Mouse (Mus musculus) left cerebral cortex, adult 2 months (tissue): ENCODE measurements around the gene Kat6b. TPM values are rescaled to one million over a fixed set of nuclear protein-coding genes. Genes with fewer than 3 reads are reported as not detected.

Experiments used
- DNase-seq, 2 experiments: peaks; one replicate each; pipeline ENCODE4 v3.0.0; 2021 to 2022; ENCODE audit warnings: low spot score in 2 of 2, mixed read lengths in 1 of 2; ENCODE audit errors: extremely low spot score in 1 of 2
- H3K27ac ChIP-seq: fragments of 200-600 bp; 2 replicates; pipeline ENCODE4 v1.8.1; 2022
- H3K4me3 ChIP-seq: fragments of 200-600 bp; 2 replicates; pipeline ENCODE4 v1.8.1; 2022
- CTCF ChIP-seq: fragments of 200-600 bp; IDR thresholded peaks from 2 replicates; pipeline ENCODE4 v1.8.1; 2022; ENCODE audit warnings: antibody characterized with exemption, mild to moderate bottlenecking, moderate library complexity
- intact Hi-C: fragments of 180-260 bp; cut with DNase I; formaldehyde crosslinking; loops from one replicate; pipeline ENCODE4 v1.15.1; 2025
- total RNA-seq, 2 experiments: library from RNA; stranded (reverse); gene quantifications; 2 replicates each; pipeline ENCODE4 v1.2.3; 2021

The Kat6b gene
- total RNA-seq, 2 experiments from 2014 or later, result 117 to 118 TPM

- no peak overlapping the region for H3K4me3 ChIP-seq
- intact Hi-C loops, result loop anchor here (10.0 kb wide), 1 partner anchor 57 kb away; no protein-coding TSS in a partner anchor
- DNase-seq, result no peak
- no peak for TF ChIP-seq CTCF
- no peak overlapping the region for H3K27ac ChIP-seq
Observed at GRCm38 (mm10) chr14:21617221-21617980, 136.2 kb downstream of the Kat6b start.

GRCm38 (mm10) chr14:21619951-21620350 lies 138.7 kb downstream of the Kat6b start:
- intact Hi-C loops, result loop anchor here (10.0 kb wide), 1 partner anchor 55 kb away; no protein-coding TSS in a partner anchor
- no peak for DNase-seq
- TF ChIP-seq CTCF, result no peak
- no peak overlapping the region for H3K4me3 ChIP-seq
- no peak overlapping the region for H3K27ac ChIP-seq

GRCm38 (mm10) chr14:21625946-21626345 lies 144.7 kb downstream of the Kat6b start:
- no peak for DNase-seq
- Histone ChIP-seq H3K27ac (no peak overlapping the region), H3K4me3 (no peak overlapping the region)
- no peak for TF ChIP-seq CTCF
- intact Hi-C loops, result no loop called here

- TF ChIP-seq CTCF, result no peak
- intact Hi-C loops, result no loop called here
Observed at GRCm38 (mm10) chr14:21631665-21632200, 150.5 kb downstream of the Kat6b start.

GRCm38 (mm10) chr14:21636548-21636947 lies 155.3 kb downstream of the Kat6b start:
- no peak for TF ChIP-seq CTCF
- Histone ChIP-seq H3K4me3 (no peak overlapping the region), H3K27ac (peak overlapping the region; percentile 45)
- intact Hi-C loops, result loop anchor here (5.0 kb wide), 1 partner anchor 114 kb away; no protein-coding TSS in a partner anchor
- DNase-seq, result no peak

More at GRCm38 (mm10) chr14:21631665-21632200, 150.5 kb downstream of the Kat6b start:
- Histone ChIP-seq H3K27ac (no peak overlapping the region; the same call in 1 of the 2 replicates), H3K4me3 (no peak overlapping the region)
- no peak for DNase-seq

- Histone ChIP-seq H3K4me3 (no peak overlapping the region), H3K27ac (peak overlapping the region; percentile 87)
- no peak for TF ChIP-seq CTCF
- intact Hi-C loops, result no loop called here
- DNase-seq, result no peak
Observed at GRCm38 (mm10) chr14:21640806-21641435, 159.7 kb downstream of the Kat6b start.

GRCm38 (mm10) chr14:21653813-21654212 lies 172.6 kb downstream of the Kat6b start:
- intact Hi-C loops, result no loop called here
- DNase-seq, result no peak
- H3K4me3 ChIP-seq, result no peak overlapping the region
- TF ChIP-seq CTCF, result no peak
- H3K27ac ChIP-seq, result no peak overlapping the region

- no peak for TF ChIP-seq CTCF
- peak overlapping the region; percentile 64 for H3K27ac ChIP-seq
- DNase-seq, result no peak
- H3K4me3 ChIP-seq, result peak overlapping the region; percentile 13; the same call in 1 of the 2 replicates
- intact Hi-C loops, result loop anchor here (2.0 to 5.0 kb wide), 3 partner anchors 20 to 522 kb away; no protein-coding TSS in a partner anchor
Observed at GRCm38 (mm10) chr14:21659155-21659554, 177.9 kb downstream of the Kat6b start.

- H3K4me3 ChIP-seq, result peak overlapping the region; percentile 13; the same call in 1 of the 2 replicates
- DNase-seq, result peak; percentile 52 to 65
- intact Hi-C loops, result loop anchor here (2.0 to 5.0 kb wide), 4 partner anchors 21 to 523 kb away; no protein-coding TSS in a partner anchor
- H3K27ac ChIP-seq, result peak overlapping the region; percentile 64
- peak; percentile 73 for TF ChIP-seq CTCF
Observed at GRCm38 (mm10) chr14:21659652-21660051, 178.4 kb downstream of the Kat6b start.

- DNase-seq, result no peak
- H3K4me3 ChIP-seq, result no peak overlapping the region
- no peak overlapping the region; the same call in 1 of the 2 replicates for H3K27ac ChIP-seq
- TF ChIP-seq CTCF, result peak; percentile 39
- intact Hi-C loops, result loop anchor here (5.0 kb wide), 1 partner anchor 165 kb away; no protein-coding TSS in a partner anchor
Observed at GRCm38 (mm10) chr14:21662465-21663142, 181.4 kb downstream of the Kat6b start.

GRCm38 (mm10) chr14:21669218-21669617 lies 188.0 kb downstream of the Kat6b start:
- peak overlapping the region; percentile 4; the same call in 1 of the 2 replicates for H3K27ac ChIP-seq
- intact Hi-C loops, result no loop called here
- DNase-seq, result no peak
- TF ChIP-seq CTCF, result no peak
- H3K4me3 ChIP-seq, result no peak overlapping the region
